Mouse (Mus musculus) right cerebral cortex, postnatal 4 days (tissue): ENCODE measurements around the gene Nmrk1.

Experiments used
- DNase-seq: peaks from one replicate; pipeline ENCODE4 v3.0.0-alpha.2; 2022

Gene Nmrk1

DNA sequence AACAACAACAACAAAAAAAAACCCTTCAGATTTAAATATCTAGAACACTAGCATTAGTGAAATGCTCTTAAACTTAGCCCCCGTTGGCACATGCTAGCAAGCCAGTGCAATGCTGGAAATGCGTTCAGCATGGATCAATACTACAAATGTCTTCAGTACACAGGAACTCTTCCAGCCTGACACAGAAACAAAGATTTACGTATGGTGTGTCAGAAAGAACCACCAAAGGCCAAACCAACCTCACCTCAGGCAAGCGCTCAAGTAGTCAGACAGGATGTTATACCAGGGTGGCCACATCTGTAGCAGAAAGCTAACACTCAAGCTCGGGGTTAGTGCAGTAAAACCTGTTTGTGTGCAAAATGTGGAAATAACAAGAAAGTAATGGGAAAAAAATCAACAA lies 12.7 kb upstream of the Nmrk1 start:
- no peak for DNase-seq

DNA sequence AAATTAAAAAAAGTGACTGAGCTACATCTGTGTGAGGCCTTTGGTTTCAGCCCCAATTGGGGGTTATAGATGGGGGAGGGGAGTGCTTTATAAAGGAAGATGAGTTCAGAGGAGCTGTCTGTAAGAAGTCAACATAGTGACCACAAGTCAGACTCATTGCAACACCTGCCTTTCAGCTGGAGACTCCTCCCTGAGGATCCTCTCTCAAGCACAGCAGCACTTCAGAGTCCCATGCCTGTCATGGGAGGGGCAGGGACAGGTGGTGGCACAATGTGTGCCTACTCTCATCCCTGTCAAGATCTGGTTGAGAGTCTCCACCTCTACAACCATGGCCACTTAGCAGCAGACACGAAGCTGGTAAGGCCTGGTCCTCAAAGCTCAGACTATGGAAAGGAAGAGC lies 12.1 kb upstream of the Nmrk1 start:
- no peak for DNase-seq

GRCm38 (mm10) chr19:18623894-18624293 lies 7.9 kb upstream of the Nmrk1 start:
- DNase-seq = no peak

DNA sequence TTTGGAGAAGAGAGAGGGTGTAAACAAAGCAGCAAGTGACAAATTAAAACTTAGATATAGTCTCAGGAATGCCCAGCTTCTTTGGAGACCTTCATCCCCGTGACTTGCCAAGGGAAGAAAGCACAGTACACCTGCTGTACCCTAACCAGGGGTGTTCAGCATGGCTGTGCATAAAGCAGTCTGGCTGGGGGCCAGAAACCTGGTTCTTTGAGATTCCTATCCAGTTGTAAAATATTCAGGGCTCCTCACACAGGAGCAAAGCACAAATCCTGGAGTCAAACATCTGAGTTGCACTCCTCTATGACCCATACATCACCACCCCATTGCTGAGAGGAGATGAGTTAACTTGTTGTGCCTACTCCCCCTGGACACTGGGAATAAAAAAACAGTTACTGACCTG lies 2.2 kb upstream of the Nmrk1 start:
- DNase-seq = peak; percentile 6

DNA sequence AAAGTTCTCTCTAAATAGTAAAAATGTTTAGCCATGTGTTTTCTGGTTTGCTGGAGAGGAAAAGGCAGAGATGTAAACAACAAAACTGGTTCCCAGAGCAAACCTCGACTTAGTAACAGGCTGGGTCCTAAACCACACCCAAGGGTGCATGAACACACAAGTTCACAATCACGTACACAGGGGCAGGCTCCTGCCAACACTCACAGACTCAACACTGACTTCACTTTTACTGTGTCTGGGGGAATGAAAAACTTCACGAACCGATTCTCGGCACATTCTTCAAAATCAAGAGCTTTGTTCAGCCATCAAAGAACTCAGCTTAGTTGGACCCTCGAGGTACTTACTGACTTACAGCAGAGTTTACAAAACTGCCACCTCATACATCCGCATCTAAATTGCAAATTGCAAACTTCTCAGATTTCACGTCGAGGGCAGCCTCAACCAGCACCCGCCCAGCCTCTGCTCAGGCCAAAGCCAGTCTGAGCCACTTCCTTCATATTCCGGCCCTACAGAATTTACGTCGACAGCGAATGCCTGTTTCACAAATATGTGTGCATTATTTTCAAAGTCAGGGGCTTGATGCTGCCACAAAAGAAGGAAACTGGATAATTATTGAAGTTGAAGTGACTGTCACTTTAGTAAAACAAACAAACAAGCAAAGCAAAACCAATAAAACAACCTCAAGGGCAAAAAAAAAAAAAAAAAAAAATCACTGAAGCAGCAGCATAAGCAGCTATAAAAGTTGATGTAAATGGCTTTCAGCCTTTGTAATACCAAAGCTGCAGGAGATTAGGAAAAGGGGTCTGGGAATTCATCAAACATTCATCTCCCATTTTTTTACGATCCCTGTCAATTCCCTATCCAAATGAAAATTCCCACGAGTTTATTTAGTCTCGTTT lies 1.3 kb upstream of the Nmrk1 start:
- no peak for DNase-seq

GRCm38 (mm10) chr19:18631161-18631643 lies 548 bp upstream of the Nmrk1 start:
- peak; percentile 44 for DNase-seq

DNA sequence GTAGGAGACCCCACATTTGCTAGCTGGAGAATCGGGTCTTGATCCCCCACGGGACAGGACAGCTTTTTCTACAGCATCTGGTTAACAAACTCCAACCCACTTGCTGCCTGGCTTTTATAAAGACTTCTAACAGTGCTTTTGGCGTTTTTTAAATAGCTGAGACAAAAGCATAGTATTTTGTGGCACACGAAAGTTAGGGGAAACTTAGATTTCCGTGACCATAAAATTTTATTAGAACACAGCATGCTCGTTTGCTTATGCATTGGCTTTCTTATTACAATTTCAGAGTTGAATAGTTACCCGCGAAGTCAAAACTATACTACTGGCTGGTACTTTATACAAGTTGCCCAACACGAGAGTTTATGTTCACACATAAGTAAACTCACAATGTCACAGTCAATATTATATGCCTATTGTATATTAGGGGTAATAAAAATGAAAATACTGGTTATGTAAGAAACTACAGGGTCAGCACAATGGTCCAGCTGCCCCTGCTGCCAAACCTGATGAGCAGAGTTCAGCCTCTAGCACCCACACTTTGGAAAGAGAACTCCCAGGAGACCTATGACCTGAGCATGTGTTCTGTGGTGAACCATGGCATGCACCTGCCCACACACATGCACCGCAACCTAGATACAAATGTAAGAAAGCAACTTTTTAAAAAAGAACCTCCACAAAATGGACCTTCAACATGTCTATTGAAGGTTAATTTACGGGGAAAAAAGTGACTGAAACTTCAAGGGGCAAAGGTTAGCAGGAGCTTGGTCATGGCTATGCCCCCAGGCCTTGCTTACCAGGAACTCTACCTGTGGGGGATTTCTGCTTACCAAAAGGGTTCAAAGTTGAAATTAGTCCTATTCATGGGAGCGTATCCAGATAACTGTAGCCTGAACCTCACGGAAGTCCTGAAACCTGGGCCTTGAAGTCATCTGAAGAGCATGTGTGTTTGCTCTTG lies 758 bp downstream of the Nmrk1 start:
- DNase-seq = no peak

- DNase-seq = no peak
These were observed 6.2 kb downstream of the Nmrk1 start for GRCm38 (mm10) chr19:18637954-18638353.

DNA sequence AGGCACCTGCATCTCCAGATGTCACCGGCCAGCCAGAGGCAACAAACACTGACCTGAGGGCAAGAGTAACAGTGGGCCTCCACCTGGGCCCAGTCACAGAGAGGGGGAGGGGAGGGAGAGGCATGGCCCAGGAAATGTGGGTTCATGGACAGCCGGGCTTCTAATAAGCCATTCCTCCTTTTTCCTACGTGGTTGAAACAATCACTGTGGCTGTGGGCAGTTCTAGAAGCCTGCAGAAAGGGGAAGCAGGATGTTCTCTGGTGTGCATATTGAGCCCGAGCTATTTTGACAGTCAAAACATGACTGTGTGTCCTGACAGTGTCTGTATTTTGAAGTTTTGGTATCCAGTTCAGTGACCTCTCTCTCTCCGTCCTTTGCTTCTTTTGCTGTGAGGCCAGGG lies 7.2 kb downstream of the Nmrk1 start:
- no peak for DNase-seq

DNA sequence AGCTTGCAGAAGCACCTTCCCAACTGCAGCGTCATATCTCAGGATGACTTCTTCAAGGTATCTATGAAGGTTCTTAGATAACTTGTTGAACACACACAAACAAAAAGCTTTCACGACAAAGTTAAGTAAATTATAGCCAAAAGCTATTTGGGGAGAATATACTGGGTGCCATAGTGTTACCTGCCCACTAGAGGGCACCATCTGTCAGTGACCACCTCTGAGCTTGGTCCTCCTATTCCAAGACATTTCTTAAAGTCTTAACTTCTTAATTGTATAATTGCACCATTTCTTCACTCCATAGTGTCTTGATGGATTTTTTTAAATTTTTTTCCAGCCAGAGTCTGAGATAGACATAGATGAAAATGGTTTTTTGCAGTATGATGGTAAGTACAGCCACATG lies 7.8 kb downstream of the Nmrk1 start:
- DNase-seq = no peak

DNA sequence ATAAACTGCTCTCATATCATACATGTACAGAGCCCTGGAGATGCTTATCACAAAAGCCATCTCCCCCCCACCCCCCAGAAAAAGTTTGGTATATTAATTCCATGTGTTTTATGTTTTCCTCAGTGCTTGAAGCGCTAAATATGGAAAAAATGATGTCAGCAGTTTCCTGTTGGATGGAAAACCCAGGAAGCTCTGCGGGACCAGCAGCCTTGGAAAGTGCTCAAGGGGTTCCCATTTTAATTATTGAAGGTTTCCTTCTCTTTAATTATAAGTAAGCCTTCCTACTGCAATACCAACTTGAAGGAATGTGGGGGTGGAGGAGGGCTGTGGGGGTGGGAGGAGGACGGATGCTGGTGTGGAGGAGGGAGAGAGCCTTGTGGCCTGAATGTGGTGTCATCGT lies 9.3 kb downstream of the Nmrk1 start:
- DNase-seq = no peak

DNA sequence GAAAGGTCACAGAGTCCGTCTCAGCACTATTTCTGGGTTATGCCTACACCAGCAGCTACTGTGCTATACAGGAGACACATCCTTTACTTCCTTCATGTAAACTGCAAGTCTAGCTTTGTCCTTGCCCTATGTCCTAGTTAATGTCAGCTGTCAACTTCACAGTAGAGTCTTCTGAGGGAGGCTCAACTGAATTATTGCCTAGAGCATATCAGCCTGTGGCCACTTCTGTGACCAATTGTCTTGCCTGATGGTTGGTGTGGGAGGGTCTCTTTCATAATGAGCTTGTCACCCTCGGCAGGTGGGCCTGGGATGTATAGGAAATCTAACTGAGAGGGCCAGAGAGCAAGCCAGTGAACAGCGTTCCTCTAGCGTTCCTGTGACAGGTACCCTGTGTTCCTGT lies 11.7 kb downstream of the Nmrk1 start:
- DNase-seq = no peak

- DNase-seq = no peak
These were observed 12.3 kb downstream of the Nmrk1 start for GRCm38 (mm10) chr19:18644084-18644483.

GRCm38 (mm10) chr19:18646397-18646796 lies 14.6 kb downstream of the Nmrk1 start:
- DNase-seq = no peak

- DNase-seq = no peak
These were observed 15.2 kb downstream of the Nmrk1 start for GRCm38 (mm10) chr19:18646853-18647420.

GRCm38 (mm10) chr19:18647775-18648557 lies 16.2 kb downstream of the Nmrk1 start:
- no peak for DNase-seq

GRCm38 (mm10) chr19:18648558-18648945 lies 16.8 kb downstream of the Nmrk1 start:
- no peak for DNase-seq

DNA sequence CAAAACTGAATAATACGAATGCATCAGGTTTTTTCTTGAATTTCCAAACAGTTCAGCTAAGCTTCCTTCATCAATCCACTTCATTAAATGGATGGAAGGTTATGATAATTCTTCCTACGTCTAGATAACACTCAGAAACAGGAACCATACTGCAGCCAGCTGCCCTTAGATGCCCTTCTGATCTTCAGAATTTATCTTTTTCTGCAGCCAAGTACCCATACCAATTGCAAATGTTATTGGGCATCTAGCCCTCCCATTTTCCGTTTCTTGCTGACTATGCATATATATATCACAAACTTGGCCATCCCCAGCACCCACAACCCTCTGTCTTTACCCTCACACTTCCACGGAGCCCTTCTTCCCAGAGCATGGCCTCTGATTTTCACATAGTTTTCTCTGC lies 18.2 kb downstream of the Nmrk1 start:
- DNase-seq = no peak

GRCm38 (mm10) chr19:18650473-18650872 lies 18.7 kb downstream of the Nmrk1 start:
- no peak for DNase-seq

DNA sequence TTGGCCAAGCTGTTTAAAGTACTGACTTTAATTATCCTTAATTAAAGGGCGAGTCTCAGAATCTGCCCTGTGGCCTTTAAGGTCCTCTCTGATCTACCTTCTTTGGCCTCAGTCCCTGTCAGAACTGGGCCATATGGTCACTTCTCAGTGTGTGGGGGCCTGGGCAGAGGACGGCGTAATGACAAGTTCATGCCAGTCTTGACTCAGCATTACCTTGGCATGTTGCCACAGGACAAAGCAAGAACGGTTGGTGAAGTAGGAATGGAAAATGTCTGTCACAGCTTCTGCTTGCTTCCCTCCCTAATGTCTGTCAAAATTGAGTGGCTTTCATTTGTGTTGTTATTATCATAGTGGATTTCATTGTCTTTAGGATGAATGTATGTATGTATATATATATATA lies 20.8 kb downstream of the Nmrk1 start:
- no peak for DNase-seq

GRCm38 (mm10) chr19:18653058-18653457 lies 21.3 kb downstream of the Nmrk1 start:
- no peak for DNase-seq

DNA sequence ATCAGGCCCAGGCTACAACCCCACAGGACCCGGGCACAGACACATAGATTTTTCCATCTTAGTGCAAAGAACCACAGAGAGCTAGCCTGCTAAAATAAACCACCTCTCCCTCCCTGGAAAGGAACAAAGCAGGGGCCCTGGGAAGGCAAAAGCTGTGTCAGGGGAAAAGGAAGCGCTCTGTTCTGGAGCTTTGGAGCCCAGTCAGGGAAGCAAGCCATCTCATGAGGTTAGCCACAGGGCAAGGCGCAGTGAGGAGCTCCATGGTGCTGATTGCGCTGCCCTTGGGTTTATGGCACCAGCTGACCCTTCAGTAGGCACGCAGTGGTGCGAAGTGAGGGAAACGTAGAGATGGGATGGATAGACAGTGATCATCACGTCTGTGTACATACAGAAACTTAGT lies 22.6 kb downstream of the Nmrk1 start:
- no peak for DNase-seq

- DNase-seq = no peak
These were observed 23.2 kb downstream of the Nmrk1 start for GRCm38 (mm10) chr19:18654984-18655383.
